Mouse (Mus musculus): ENCODE measurements around the gene Hspb9.

- TF ChIP-seq CTCF (conservative IDR thresholded peaks at IDR 0.05; ENCODE audit: low read length), result no peak
- no peak for TF ChIP-seq POU5F1 (IDR thresholded peaks at IDR 0.05; ENCODE audit: borderline replicate concordance, low read length)
Measured at GRCm38 (mm10) chr11:100705095-100705747, 8.4 kb upstream of the Hspb9 start.
